Mouse (Mus musculus) ES-E14 (cell line): ENCODE measurements around the gene Dmrt2.

Experiments used
- CHD2 ChIP-seq: IDR thresholded peaks from 2 replicates; pipeline ENCODE4 v1.6.1; 2014; ENCODE audit warnings: mild to moderate bottlenecking, low read depth, low read length, inconsistent platforms
- HCFC1 ChIP-seq: IDR thresholded peaks from 2 replicates; pipeline ENCODE4 v1.6.1; 2012; ENCODE audit warnings: low read length, inconsistent platforms, borderline replicate concordance; ENCODE audit not compliant: insufficient read depth
- MAFK ChIP-seq: IDR thresholded peaks from 2 replicates; pipeline ENCODE4 v1.6.1; 2014; ENCODE audit warnings: mild to moderate bottlenecking, low read depth, low read length, inconsistent platforms; ENCODE audit not compliant: insufficient read depth
- ZNF384 ChIP-seq: IDR thresholded peaks from 2 replicates; pipeline ENCODE4 v1.6.1; 2012; ENCODE audit warnings: low read depth, low read length, inconsistent platforms

DNA sequence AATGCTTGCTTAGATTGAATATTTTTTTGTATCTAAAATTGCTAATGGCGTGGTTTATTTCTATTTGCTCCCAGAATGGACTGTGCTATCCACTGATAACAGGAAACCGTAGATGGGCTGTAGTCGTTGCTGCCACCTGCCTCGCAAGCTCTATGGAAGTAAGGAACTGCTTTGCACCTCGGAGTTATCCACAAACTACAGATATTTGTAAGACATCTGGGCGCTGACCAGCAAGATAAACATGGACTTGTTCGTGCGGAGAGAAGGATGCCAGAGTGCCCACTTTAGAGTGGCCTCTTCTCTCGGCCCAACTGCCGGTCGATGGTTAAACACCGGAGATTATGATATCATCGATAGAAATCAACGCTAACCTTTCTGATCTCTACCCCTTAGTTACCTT lies 530 bp upstream of the Dmrt2 start:
- TF ChIP-seq MAFK (no peak), ZNF384 (no peak), CHD2 (no peak), HCFC1 (no peak)
